Mouse (Mus musculus) limb, embryonic 13.5 days (tissue): Measurements from ENCODE around the gene Slc30a7. TPM values are rescaled to one million over a fixed set of nuclear protein-coding genes. Genes with fewer than 3 reads are reported as not detected.

Source experiments
- ATAC-seq: fragments of 200-750 bp; cut with Nextera tagmentation; 2 replicates; pipeline ENCODE4 v1.8.0; 2017; ENCODE audit warnings: low read depth, moderate number of reproducible peaks, moderate TSS enrichment; ENCODE audit not compliant: low FRiP score
- H3K27ac ChIP-seq: fragments of 300-500 bp; sonication (generic); 2 replicates; pipeline ENCODE4 v1.5.1; 2015; ENCODE audit warnings: inconsistent platforms, mild to moderate bottlenecking, moderate library complexity
- H3K27me3 ChIP-seq: fragments of 300-500 bp; sonication (generic); 2 replicates; pipeline ENCODE4 v1.6.1; 2015; ENCODE audit warnings: mild to moderate bottlenecking, inconsistent platforms
- H3K36me3 ChIP-seq: fragments of 300-500 bp; sonication (generic); 2 replicates; pipeline ENCODE4 v1.6.1; 2015; ENCODE audit warnings: inconsistent platforms, mild to moderate bottlenecking, moderate library complexity
- H3K4me1 ChIP-seq: fragments of 300-500 bp; sonication (generic); 2 replicates; pipeline ENCODE4 v1.6.1; 2015; ENCODE audit warnings: inconsistent platforms
- H3K4me2 ChIP-seq: fragments of 300-500 bp; sonication (generic); replicated peaks from 2 replicates; pipeline ENCODE4 v1.6.1; 2015; ENCODE audit warnings: inconsistent platforms, mild to moderate bottlenecking, moderate library complexity
- H3K4me3 ChIP-seq: fragments of 300-500 bp; sonication (generic); 2 replicates; pipeline ENCODE4 v1.5.1; 2015; ENCODE audit warnings: moderate library complexity, mild to moderate bottlenecking, inconsistent platforms
- H3K9ac ChIP-seq: fragments of 300-500 bp; sonication (generic); 2 replicates; pipeline ENCODE4 v1.6.1; 2015; ENCODE audit warnings: mild to moderate bottlenecking, inconsistent platforms
- H3K9me3 ChIP-seq: fragments of 300-500 bp; sonication (generic); 2 replicates; pipeline ENCODE4 v1.6.1; 2016; ENCODE audit warnings: inconsistent platforms
- WGBS: fragments of 180-500 bp; shearing (Covaris S2); methylation state at CpG from one replicate; pipeline ENCODE4 v1.1.7; 2015; 5-methylcytosine and 5-hydroxymethylcytosine counted together
- polyA plus RNA-seq: library from polyadenylated mRNA; unstranded; fragments of >200 nt; fragmentation: Nextera tagmentation; extraction: Ambion mirVana; gene quantifications from 2 replicates; pipeline ENCODE4 v1.2.1, GENCODE M21; 2015

Gene Slc30a7
- polyA plus RNA-seq: 32.1 and 32.9 TPM in 2 replicates

DNA sequence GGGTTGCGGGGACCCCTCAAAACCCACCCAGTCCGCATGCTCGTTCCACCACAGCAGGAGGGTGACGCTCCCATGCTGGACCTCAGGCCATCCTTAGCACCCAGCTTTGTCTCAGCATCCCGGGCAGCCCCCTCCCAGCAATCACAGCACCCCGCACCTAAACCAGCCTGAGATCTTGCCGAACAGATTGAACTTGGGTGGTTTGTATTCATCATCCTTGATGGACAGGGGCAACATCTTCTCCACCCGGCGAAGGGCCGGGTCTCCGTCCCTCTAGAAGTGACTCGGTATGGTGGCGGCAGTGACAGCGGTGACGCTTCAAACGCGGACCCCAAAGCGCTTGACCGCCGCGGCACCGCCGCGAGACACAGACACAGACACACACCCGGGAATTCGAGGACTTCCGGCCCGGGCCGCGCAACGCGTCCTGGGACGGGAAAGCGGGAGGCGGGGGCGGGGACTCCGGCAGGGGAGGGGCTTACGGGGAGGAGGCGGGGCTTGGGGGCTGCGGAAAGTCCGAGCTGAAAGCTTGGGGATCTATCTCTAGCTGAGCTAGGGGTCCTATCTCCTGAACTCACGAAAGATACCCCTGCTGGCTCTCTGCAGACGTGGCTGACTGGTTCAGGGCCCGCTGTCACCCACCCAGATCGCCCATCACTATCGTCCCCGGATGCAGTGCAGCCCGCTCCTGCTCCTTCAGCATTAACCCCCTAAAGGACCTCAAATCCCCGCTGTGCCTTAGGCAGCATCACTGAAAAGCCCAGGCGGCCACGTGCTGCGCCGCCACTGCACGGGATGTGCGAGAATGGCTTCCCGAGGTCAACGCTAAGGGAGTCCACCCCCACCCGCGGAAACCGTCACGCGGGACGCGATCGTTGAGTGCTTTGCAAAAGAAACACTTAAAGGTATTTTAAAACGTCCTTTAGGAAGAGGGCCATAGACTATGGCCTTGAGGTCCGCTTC is at the start of gene Slc30a7, which contains the start of gene Extl2:
Gene Slc30a7 (minus strand): TSS at position 429 of the 963 bp plus-strand sequence.
Gene Extl2 (plus strand): TSS at position 485 of the 963 bp plus-strand sequence.
- Histone ChIP-seq H3K4me1 (peaks cover 16% of the 10 kb centered on the region), H3K27ac (peak within 1 kb of the TSS; percentile 79)
- under 1% methylated on average over 65 of the region's 67 CpGs for WGBS

DNA sequence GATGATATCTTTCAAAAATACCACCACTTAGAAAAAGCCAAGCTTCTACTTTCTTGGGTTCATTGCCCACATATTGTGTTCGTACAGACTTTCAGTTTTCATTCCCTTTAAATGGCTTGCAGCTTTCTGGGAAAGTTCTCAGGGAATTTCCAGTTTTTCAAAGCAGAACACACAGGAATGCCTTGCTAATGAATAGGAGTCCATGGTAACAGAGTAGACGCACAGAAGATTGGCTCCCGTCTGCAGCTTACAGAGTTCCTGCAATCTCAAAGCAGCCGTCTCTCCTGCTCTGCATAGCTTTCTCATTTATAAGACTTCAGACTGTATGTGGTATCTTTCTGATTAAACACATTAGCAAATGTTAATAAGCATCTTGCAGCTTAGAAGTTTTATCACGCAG is 39.8 kb upstream of the Slc30a7 start:
- ATAC-seq: no peak
- Histone ChIP-seq H3K4me3 (no peak overlapping the region), H3K9me3 (no peaks in the 10 kb centered on the region), H3K27ac (no peak overlapping the region), H3K9ac (no peak overlapping the region), H3K4me2 (no peak overlapping the region), H3K36me3 (no peaks in the 10 kb centered on the region), H3K27me3 (no peaks in the 10 kb centered on the region), H3K4me1 (no peaks in the 10 kb centered on the region)
- WGBS: 41% methylated on average over 5 of the region's 5 CpGs

More for the DNA sequence above, at the start of gene Slc30a7, which contains the start of gene Extl2:
- Histone ChIP-seq H3K27me3 (no peaks in the 10 kb centered on the region), H3K4me2 (peak within 1 kb of the TSS; percentile 95), H3K9ac (peak within 1 kb of the TSS; percentile 89), H3K4me3 (peak within 1 kb of the TSS; percentile 82), H3K9me3 (no peaks in the 10 kb centered on the region), H3K36me3 (peaks cover 26% of the 10 kb centered on the region)
- peak; percentile 92 for ATAC-seq

DNA sequence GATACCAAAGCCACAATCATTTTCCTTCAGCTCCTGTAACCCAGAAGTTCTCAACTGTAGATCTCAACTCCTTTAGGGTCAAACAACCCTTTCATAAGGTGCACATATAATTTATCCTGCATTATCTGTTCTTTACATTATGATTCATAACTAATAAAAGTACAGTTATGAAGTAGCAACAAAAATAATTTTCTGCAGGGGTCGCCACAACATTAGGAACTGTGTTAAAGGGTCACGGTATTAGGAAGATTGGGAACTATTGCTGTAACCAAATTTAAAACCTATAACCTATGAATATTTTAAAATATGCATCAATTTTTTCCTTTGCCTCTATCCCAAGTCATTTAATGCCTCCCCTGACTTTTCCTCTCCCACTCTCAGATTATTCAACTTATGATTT is 38.8 kb upstream of the Slc30a7 start:
- Histone ChIP-seq H3K4me2 (no peak overlapping the region), H3K4me1 (no peaks in the 10 kb centered on the region), H3K27ac (no peak overlapping the region), H3K9me3 (no peaks in the 10 kb centered on the region), H3K9ac (no peak overlapping the region), H3K4me3 (no peak overlapping the region), H3K36me3 (no peaks in the 10 kb centered on the region), H3K27me3 (no peaks in the 10 kb centered on the region)
- WGBS: 76% methylated on average over 2 of the region's 2 CpGs
- no peak for ATAC-seq

DNA sequence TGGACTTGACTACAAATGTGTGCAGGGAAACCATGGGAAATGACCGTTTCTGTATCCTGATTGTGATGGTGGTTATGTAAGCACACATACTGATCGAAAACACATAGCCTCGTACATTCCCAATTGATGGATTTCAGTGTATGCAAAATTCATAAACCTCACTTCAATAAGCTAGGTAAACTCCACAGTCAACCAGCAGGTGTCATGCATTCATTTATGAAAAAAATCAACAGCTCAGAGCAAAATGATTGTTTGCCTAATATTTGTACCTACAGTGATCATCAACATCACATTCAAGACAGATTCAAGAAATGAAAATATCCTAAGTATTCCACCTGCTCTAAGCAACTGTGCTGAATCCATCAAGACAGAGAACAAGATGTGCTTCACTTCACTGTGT is 33.6 kb upstream of the Slc30a7 start:
- no peak overlapping the region for H3K4me3 ChIP-seq
- 87% methylated on average over 3 of the region's 3 CpGs for WGBS

DNA sequence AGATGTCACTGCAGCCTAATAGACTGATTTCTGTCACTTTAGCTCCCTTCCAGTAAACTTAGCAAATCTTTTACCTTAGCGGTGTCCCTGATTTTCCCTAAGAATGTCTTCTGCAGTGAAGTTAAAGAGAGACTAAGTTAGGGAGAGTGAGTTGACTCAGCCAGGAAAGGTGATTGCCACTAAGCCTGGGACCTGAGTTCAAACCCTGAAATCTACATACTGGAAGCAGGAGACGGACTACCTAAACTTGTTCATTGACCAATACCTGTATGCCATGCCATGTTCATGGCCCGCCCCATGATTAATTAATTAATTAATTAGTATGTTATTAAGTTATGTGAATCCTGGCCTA is 26.6 kb upstream of the Slc30a7 start:
- no peaks in the 10 kb centered on the region for H3K9me3 ChIP-seq
- ATAC-seq: no peak; the same call in 1 of the 2 replicates
- H3K36me3 ChIP-seq: no peaks in the 10 kb centered on the region
- H3K4me3 ChIP-seq: no peak overlapping the region
- H3K4me2 ChIP-seq: no peak overlapping the region
- 0 out of 2 replicates have a peak, but pooled peaks cover 4% of the 10 kb centered on the region for H3K27me3 ChIP-seq
- no peak overlapping the region for H3K27ac ChIP-seq
- 55% methylated on average over 3 of the region's 3 CpGs for WGBS
- H3K9ac ChIP-seq: no peak overlapping the region
- H3K4me1 ChIP-seq: peaks cover 6% of the 10 kb centered on the region

More for the DNA sequence above, 33.6 kb upstream of the Slc30a7 start:
- H3K27me3 ChIP-seq: no peaks in the 10 kb centered on the region
- H3K27ac ChIP-seq: no peak overlapping the region
- no peaks in the 10 kb centered on the region for H3K4me1 ChIP-seq
- H3K9me3 ChIP-seq: no peaks in the 10 kb centered on the region
- no peaks in the 10 kb centered on the region for H3K36me3 ChIP-seq
- no peak overlapping the region for H3K4me2 ChIP-seq
- ATAC-seq: no peak
- H3K9ac ChIP-seq: no peak overlapping the region

DNA sequence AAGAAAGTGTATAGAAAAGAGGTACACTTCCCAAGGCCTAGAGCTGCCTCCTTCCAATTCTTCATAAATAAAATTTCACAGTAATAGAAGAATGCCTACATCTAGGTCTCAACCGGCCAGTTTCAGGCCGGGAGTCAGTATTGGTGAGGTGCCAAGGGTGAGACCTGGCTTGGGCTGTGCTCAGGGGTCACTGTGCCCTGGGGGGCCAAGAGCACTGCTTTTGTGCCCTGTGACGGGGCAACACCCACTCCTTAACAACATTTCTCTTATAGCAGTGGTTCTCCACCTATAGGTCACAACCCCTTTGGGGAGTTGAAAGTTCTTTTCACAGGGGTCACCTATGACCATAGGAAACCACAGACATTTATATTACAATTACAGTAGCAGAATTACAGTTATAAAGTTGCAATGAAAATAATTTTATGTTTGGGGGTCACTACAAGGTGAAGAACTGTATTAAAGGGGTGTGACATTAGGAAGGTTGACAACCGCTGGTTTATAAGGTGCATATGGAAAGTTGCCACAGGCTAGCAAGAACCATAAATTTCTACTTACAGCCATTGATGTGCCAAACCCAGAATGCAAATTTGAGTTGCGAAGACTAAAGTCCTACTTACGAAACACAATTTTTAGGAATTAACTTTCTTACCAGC is 26.1 kb upstream of the Slc30a7 start:
- no peak overlapping the region for H3K4me2 ChIP-seq
- 47% methylated on average over 6 of the region's 6 CpGs for WGBS
- no peaks in the 10 kb centered on the region for H3K9me3 ChIP-seq
- peaks cover 6% of the 10 kb centered on the region for H3K4me1 ChIP-seq
- no peak overlapping the region for H3K9ac ChIP-seq
- H3K4me3 ChIP-seq: no peak overlapping the region
- H3K27me3 ChIP-seq: 0 out of 2 replicates have a peak, but pooled peaks cover 4% of the 10 kb centered on the region
- no peak for ATAC-seq
- no peak overlapping the region for H3K27ac ChIP-seq
- no peaks in the 10 kb centered on the region for H3K36me3 ChIP-seq

- Histone ChIP-seq H3K4me2 (no peak overlapping the region), H3K9me3 (no peaks in the 10 kb centered on the region), H3K27ac (no peak overlapping the region), H3K4me3 (no peak overlapping the region), H3K9ac (no peak overlapping the region), H3K4me1 (peaks cover 9% of the 10 kb centered on the region), H3K27me3 (0 out of 2 replicates have a peak, but pooled peaks cover 4% of the 10 kb centered on the region), H3K36me3 (peaks cover 12% of the 10 kb centered on the region)
- ATAC-seq: no peak
- 49% methylated on average over 11 of the region's 11 CpGs for whole genome bisulfite sequencing
Observed at GRCm38 (mm10) chr3:116030152-116030788, 23.1 kb upstream of the Slc30a7 start.

DNA sequence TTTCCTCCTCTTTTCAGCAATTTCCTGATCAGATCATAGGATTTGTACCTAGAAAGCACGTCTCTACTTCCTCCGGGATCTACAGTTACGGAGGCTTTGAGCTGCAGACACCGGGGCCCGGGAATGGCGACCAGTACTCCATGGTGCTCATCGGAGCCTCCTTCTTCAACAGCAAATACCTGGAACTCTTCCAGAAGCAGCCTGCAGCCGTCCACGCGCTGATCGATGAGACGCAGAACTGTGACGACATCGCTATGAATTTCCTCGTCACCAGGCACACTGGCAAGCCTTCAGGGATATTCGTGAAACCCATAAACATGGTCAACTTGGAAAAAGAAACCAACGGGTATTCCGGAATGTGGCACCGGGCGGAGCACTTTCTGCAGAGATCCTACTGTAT is 19.8 kb upstream of the Slc30a7 start:
- 79% methylated on average over 20 of the region's 20 CpGs for WGBS
- no peak for ATAC-seq
- peaks cover 14% of the 10 kb centered on the region for H3K4me1 ChIP-seq

DNA sequence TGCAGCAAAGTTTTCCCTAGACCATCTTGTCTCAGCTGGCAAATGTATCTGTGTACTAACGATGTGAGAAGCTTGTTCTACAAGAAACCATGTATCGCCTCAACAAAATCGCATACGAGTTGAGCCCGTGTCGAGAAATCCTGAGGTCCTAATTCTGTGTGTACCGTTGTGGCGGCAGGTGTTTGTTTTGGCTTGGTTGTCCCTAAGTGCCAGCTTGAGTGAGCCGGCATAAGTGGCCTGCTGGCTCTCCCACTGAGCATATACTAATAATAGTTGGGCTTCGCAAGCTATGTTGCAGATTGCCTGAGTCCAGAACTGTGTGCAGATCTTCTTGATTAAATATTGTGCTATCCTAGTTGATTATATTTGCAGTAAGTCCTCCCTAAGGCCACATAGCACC is 18.5 kb upstream of the Slc30a7 start:
- Histone ChIP-seq H3K4me2 (no peak overlapping the region), H3K36me3 (peaks cover 16% of the 10 kb centered on the region), H3K9ac (no peak overlapping the region), H3K4me3 (no peak overlapping the region), H3K9me3 (no peaks in the 10 kb centered on the region), H3K27me3 (no peaks in the 10 kb centered on the region), H3K4me1 (peaks cover 14% of the 10 kb centered on the region), H3K27ac (no peak overlapping the region)
- WGBS: 90% methylated on average over 10 of the region's 10 CpGs
- ATAC-seq: no peak

More for the DNA sequence above, 19.8 kb upstream of the Slc30a7 start:
- Histone ChIP-seq H3K4me2 (0 out of 2 replicates have a peak overlapping the region, but pooled peaks have one; percentile 14), H3K36me3 (peaks cover 16% of the 10 kb centered on the region), H3K9ac (no peak overlapping the region), H3K27me3 (no peaks in the 10 kb centered on the region), H3K27ac (no peak overlapping the region), H3K9me3 (no peaks in the 10 kb centered on the region), H3K4me3 (no peak overlapping the region)

GRCm38 (mm10) chr3:116024669-116025068 is 17.5 kb upstream of the Slc30a7 start:
- H3K4me2 ChIP-seq: 0 out of 2 replicates have a peak overlapping the region, but pooled peaks have one; percentile 9
- H3K36me3 ChIP-seq: peaks cover 16% of the 10 kb centered on the region
- no peak overlapping the region for H3K4me3 ChIP-seq
- peaks cover 8% of the 10 kb centered on the region; the same call in 1 of the 2 replicates for H3K4me1 ChIP-seq
- H3K9me3 ChIP-seq: no peaks in the 10 kb centered on the region
- WGBS: 43% methylated on average over 5 of the region's 5 CpGs
- peak; percentile 66 for ATAC-seq
- H3K27ac ChIP-seq: no peak overlapping the region
- H3K27me3 ChIP-seq: no peaks in the 10 kb centered on the region
- no peak overlapping the region for H3K9ac ChIP-seq

- Histone ChIP-seq H3K4me3 (no peak overlapping the region), H3K9ac (no peak overlapping the region), H3K27ac (no peak overlapping the region), H3K27me3 (no peaks in the 10 kb centered on the region), H3K4me1 (peaks cover 8% of the 10 kb centered on the region; the same call in 1 of the 2 replicates), H3K9me3 (no peaks in the 10 kb centered on the region), H3K4me2 (0 out of 2 replicates have a peak overlapping the region, but pooled peaks have one; percentile 9), H3K36me3 (peaks cover 16% of the 10 kb centered on the region)
- ATAC-seq: no peak
- WGBS: 75% methylated on average over 12 of the region's 12 CpGs
Observed at GRCm38 (mm10) chr3:116024236-116024635, 17.0 kb upstream of the Slc30a7 start.
